Mouse (Mus musculus) neural tube, embryonic 15.5 days (tissue): Measurements from ENCODE around the gene Ggcx. TPM values are rescaled to one million over a fixed set of nuclear protein-coding genes. Genes with fewer than 3 reads are reported as not detected.
"Not testable (repeated sequence)": the region's sequence is repeated elsewhere in the genome, so short reads cannot be mapped to it uniquely, and the experiment has no call there.

Source experiments
- ATAC-seq: fragments of 200-750 bp; cut with Nextera tagmentation; 2 replicates; pipeline ENCODE4 v1.8.0; 2017; ENCODE audit warnings: mild to moderate bottlenecking, moderate TSS enrichment, moderate library complexity; ENCODE audit not compliant: low FRiP score
- H3K27ac ChIP-seq: fragments of 300-500 bp; sonication (generic); replicated peaks from 2 replicates; pipeline ENCODE4 v1.5.1; 2015; ENCODE audit warnings: mild to moderate bottlenecking, inconsistent platforms
- H3K27me3 ChIP-seq: fragments of 300-500 bp; sonication (generic); replicated peaks from 2 replicates; pipeline ENCODE4 v1.6.1; 2015; ENCODE audit warnings: inconsistent platforms
- H3K36me3 ChIP-seq: fragments of 300-500 bp; sonication (generic); 2 replicates; pipeline ENCODE4 v1.6.1; 2015; ENCODE audit warnings: inconsistent platforms
- H3K4me1 ChIP-seq: fragments of 300-500 bp; sonication (generic); 2 replicates; pipeline ENCODE4 v1.6.1; 2015; ENCODE audit warnings: inconsistent platforms
- H3K4me2 ChIP-seq: fragments of 300-500 bp; sonication (generic); 2 replicates; pipeline ENCODE4 v1.6.1; 2015; ENCODE audit warnings: inconsistent platforms, mild to moderate bottlenecking, moderate library complexity
- H3K4me3 ChIP-seq: fragments of 300-500 bp; sonication (generic); replicated peaks from 2 replicates; pipeline ENCODE4 v1.5.1; 2015; ENCODE audit warnings: mild to moderate bottlenecking, inconsistent platforms
- H3K9ac ChIP-seq: fragments of 300-500 bp; sonication (generic); replicated peaks from 2 replicates; pipeline ENCODE4 v1.6.1; 2015; ENCODE audit warnings: mild to moderate bottlenecking, inconsistent platforms
- H3K9me3 ChIP-seq: fragments of 300-500 bp; sonication (generic); replicated peaks from 2 replicates; pipeline ENCODE4 v1.6.1; 2016; ENCODE audit warnings: inconsistent platforms
- WGBS: fragments of 180-500 bp; shearing (Covaris S2); methylation state at CpG from one replicate; pipeline ENCODE4 v1.1.7; 2015; ENCODE audit warnings: mixed read lengths; 5-methylcytosine and 5-hydroxymethylcytosine counted together
- polyA plus RNA-seq: library from polyadenylated mRNA; unstranded; fragments of >200 nt; fragmentation: Nextera tagmentation; extraction: Ambion mirVana; gene quantifications from 2 replicates; pipeline ENCODE4 v1.2.1, GENCODE M21; 2015

Ggcx gene
- polyA plus RNA-seq, 1 experiment from 2014 or later, result 19.0 TPM

DNA sequence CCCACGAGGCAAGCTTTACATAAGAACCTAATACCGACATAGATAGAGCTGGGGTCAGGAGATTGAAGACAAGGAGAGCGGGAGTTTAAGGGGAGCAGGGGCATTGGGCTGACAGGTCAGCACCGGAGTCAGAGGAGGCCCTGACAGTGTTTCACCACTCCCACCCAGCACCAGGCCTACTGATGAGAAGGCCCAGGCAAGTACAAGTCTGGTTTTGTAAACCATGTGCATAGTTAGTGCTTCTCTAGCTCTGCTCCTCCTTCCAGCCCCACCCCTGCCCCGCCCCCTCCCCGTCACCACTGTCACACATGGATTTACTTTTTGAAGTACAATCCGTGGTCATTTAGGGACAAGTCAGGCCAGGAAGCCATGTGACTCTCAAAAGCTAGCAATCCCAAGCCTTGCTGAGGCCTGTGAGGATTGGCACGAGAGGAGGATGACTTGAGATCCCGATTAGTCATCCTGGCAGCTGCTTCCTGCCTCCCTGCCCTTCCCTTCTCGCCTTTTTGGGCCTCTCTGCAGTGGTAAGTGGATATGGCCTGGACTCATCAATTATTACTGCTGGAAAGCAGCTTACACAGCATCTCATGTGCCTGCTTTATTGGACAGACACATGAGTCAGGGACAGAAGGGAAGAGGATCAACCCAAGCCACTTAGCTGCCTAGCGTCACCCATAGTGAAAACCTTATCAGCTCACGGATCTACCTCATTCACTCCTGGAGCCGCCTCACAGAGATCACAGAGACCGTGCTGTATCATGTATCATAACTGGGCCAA is 59.3 kb downstream of the Ggcx start:
- H3K27me3 ChIP-seq, result no peaks in the 10 kb centered on the region
- H3K9ac ChIP-seq, result no peak overlapping the region
- no peaks in the 10 kb centered on the region for H3K4me1 ChIP-seq
- ATAC-seq, result no peak
- H3K4me2 ChIP-seq, result no peak overlapping the region
- no peaks in the 10 kb centered on the region for H3K9me3 ChIP-seq
- WGBS, result 66% methylated on average over 14 of the region's 14 CpGs
- H3K4me3 ChIP-seq, result no peak overlapping the region
- no peaks in the 10 kb centered on the region for H3K36me3 ChIP-seq
- H3K27ac ChIP-seq, result no peak overlapping the region

DNA sequence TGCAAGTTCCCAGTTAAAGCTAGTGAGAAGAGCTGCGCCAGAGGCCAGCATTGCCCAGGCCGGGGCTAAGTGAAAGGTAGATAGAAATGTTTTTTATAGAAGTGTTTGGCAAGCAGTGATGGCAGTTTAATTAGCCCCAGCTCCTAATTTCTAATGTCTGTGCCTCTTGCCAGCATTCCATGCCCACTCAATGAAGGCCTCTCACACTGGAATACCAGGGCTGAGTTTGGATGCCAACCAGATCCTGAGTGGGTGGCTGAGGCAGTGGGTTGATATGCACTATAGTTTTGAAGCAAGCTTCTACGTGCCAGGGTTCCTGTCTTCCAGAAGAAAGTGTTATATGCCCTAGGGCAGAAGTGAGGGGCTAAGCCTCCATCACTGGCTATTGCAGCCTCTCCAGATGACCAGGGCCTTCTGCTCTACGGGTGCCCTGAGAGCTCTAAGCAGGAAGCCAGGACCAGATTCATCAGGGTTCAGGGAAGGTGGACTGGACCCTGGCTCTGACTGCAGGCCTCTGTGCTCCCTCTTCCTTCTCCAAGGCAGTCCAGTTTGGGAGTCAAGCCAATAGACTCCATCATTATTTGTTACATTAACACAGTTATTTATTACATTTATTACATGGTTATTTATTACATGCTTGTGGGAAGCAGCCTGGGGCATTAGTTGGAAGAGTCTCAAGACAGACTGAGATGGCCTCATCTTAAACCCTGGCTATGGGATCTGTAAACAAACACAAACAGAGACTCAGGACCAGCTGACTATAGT is 61.3 kb downstream of the Ggcx start:
- Histone ChIP-seq H3K27me3 (no peaks in the 10 kb centered on the region), H3K4me1 (no peaks in the 10 kb centered on the region), H3K36me3 (no peaks in the 10 kb centered on the region), H3K4me3 (no peak overlapping the region), H3K27ac (no peak overlapping the region), H3K4me2 (no peak overlapping the region), H3K9ac (no peak overlapping the region), H3K9me3 (no peaks in the 10 kb centered on the region)
- 87% methylated on average over 4 of the region's 4 CpGs for WGBS
- ATAC-seq, result no peak

GRCm38 (mm10) chr6:72476836-72477235 is 62.7 kb downstream of the Ggcx start:
- no peaks in the 10 kb centered on the region for H3K9me3 ChIP-seq
- ATAC-seq, result no peak
- H3K9ac ChIP-seq, result no peak overlapping the region
- no peaks in the 10 kb centered on the region for H3K36me3 ChIP-seq
- H3K4me1 ChIP-seq, result no peaks in the 10 kb centered on the region
- no peak overlapping the region for H3K4me3 ChIP-seq
- no peak overlapping the region for H3K27ac ChIP-seq
- 94% methylated on average over 5 of the region's 5 CpGs for WGBS
- H3K27me3 ChIP-seq, result no peaks in the 10 kb centered on the region
- no peak overlapping the region for H3K4me2 ChIP-seq

- Histone ChIP-seq H3K27me3 (no peaks in the 10 kb centered on the region), H3K9ac (no peak overlapping the region), H3K4me1 (no peaks in the 10 kb centered on the region), H3K36me3 (no peaks in the 10 kb centered on the region), H3K27ac (no peak overlapping the region), H3K4me2 (no peak overlapping the region), H3K9me3 (no peaks in the 10 kb centered on the region), H3K4me3 (no peak overlapping the region)
- ATAC-seq, result no peak
- WGBS, result 85% methylated on average over 3 of the region's 3 CpGs
These were observed 63.5 kb downstream of the Ggcx start for GRCm38 (mm10) chr6:72477621-72478020.

DNA sequence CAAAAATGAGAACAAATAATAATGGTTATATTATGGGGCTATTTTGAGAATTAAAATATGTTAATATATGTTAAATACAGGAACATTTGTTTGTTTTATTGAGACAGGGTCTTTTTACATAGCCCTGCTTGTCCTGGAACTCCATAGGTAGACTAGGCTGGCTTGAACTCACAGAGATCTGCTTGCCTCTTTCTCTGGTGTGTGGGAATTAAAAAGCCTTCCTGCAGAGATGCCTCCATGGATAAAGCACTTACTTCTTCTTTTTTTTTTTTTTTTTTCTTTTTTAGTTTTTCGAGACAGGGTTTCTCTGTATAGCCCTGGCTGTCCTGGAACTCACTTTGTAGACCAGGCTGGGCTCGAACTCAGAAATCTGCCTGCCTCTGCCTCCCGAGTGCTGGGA is 64.6 kb downstream of the Ggcx start:
- ATAC-seq, result not testable (repeated sequence)

GRCm38 (mm10) chr6:72479645-72480421 is 65.7 kb downstream of the Ggcx start:
- Histone ChIP-seq H3K4me2 (no peak overlapping the region), H3K36me3 (no peaks in the 10 kb centered on the region), H3K4me1 (no peaks in the 10 kb centered on the region), H3K4me3 (no peak overlapping the region), H3K9ac (no peak overlapping the region), H3K9me3 (no peaks in the 10 kb centered on the region), H3K27me3 (no peaks in the 10 kb centered on the region), H3K27ac (no peak overlapping the region)
- ATAC-seq, result no peak
- 90% methylated on average over 12 of the region's 12 CpGs for WGBS

More for the DNA sequence above, 64.6 kb downstream of the Ggcx start:
- H3K27ac ChIP-seq, H3K9me3 ChIP-seq, H3K9ac ChIP-seq, H3K36me3 ChIP-seq, H3K4me2 ChIP-seq, H3K4me1 ChIP-seq, H3K4me3 ChIP-seq, H3K27me3 ChIP-seq: not testable (repeated sequence)
- 90% methylated on average over 3 of the region's 3 CpGs for WGBS

- H3K4me3 ChIP-seq, result no peak overlapping the region
- H3K4me2 ChIP-seq, result no peak overlapping the region
- no peaks in the 10 kb centered on the region for H3K27me3 ChIP-seq
- no peaks in the 10 kb centered on the region for H3K36me3 ChIP-seq
- no peak overlapping the region for H3K9ac ChIP-seq
- H3K4me1 ChIP-seq, result no peaks in the 10 kb centered on the region
- no peak overlapping the region for H3K27ac ChIP-seq
- 92% methylated on average over 2 of the region's 2 CpGs for WGBS
- no peaks in the 10 kb centered on the region for H3K9me3 ChIP-seq
- no peak for ATAC-seq
These were observed 66.3 kb downstream of the Ggcx start for GRCm38 (mm10) chr6:72480422-72480702.

Other genes starting within 250 kb of the Ggcx start
- 3.1 and 5.1 TPM in 2 replicates for gene Atoh8, start 178.7 kb upstream of the Ggcx start, polyA plus RNA-seq
- gene Sftpb, start 109.7 kb upstream of the Ggcx start, polyA plus RNA-seq, result 0.13 and 0.40 TPM in 2 replicates
- 36.7 and 39.2 TPM in 2 replicates for gene Usp39, start 69.1 kb upstream of the Ggcx start, polyA plus RNA-seq
- gene 0610030E20Rik, start 67.0 kb upstream of the Ggcx start, polyA plus RNA-seq, result 15.4 and 19.2 TPM in 2 replicates
- gene Tmem150a, start 58.9 kb upstream of the Ggcx start, polyA plus RNA-seq, result 21.2 and 21.5 TPM in 2 replicates
- 145 and 147 TPM in 2 replicates for gene Rnf181, start 47.4 kb upstream of the Ggcx start, polyA plus RNA-seq
- gene Vamp5, start 33.8 kb upstream of the Ggcx start, polyA plus RNA-seq, result 20.4 and 25.7 TPM in 2 replicates
- 19.1 and 52.7 TPM in 2 replicates for gene Vamp8, start 23.6 kb upstream of the Ggcx start, polyA plus RNA-seq
- gene Mat2a, start 25.2 kb downstream of the Ggcx start, polyA plus RNA-seq, result 341 and 365 TPM in 2 replicates
- 0.24 and 0.70 TPM in 2 replicates for gene Sh2d6, start 107.4 kb downstream of the Ggcx start, polyA plus RNA-seq
- gene Capg, start 130.1 kb downstream of the Ggcx start, polyA plus RNA-seq, result 8.4 and 23.4 TPM in 2 replicates
- 14.3 and 16.6 TPM in 2 replicates for gene Elmod3, start 184.1 kb downstream of the Ggcx start, polyA plus RNA-seq
- 4.9 and 8.2 TPM in 2 replicates for gene Retsat, start 184.2 kb downstream of the Ggcx start, polyA plus RNA-seq
- 36.3 and 38.0 TPM in 2 replicates for gene Tgoln1, start 202.7 kb downstream of the Ggcx start, polyA plus RNA-seq